Mouse (Mus musculus): ENCODE results near the gene Noa1.
A peak's percentile ranks its signal among the peaks of the same experiment; 100 is the strongest.

Noa1 gene

GRCm38 (mm10) chr5:77287901-77288300 lies 22.0 kb downstream of the Noa1 start:
- peak; percentile 21 for DNase-seq

GRCm38 (mm10) chr5:77286904-77287303 lies 23.0 kb downstream of the Noa1 start:
- DNase-seq: no peak

- no peak for DNase-seq
Observed at GRCm38 (mm10) chr5:77285685-77286084, 24.2 kb downstream of the Noa1 start.

GRCm38 (mm10) chr5:77282242-77282641 lies 27.6 kb downstream of the Noa1 start:
- no peak for DNase-seq

- no peak for DNase-seq
Observed at GRCm38 (mm10) chr5:77281518-77282174, 28.2 kb downstream of the Noa1 start.

- DNase-seq: no peak
Observed at GRCm38 (mm10) chr5:77277204-77277603, 32.7 kb downstream of the Noa1 start.

- DNase-seq: peak; percentile 49
Observed at GRCm38 (mm10) chr5:77275950-77276349, 33.9 kb downstream of the Noa1 start.

GRCm38 (mm10) chr5:77273151-77273550 lies 36.7 kb downstream of the Noa1 start:
- DNase-seq: no peak

- DNase-seq: no peak
Observed at GRCm38 (mm10) chr5:77269399-77269798, 40.5 kb downstream of the Noa1 start.

GRCm38 (mm10) chr5:77267957-77268624 lies 41.8 kb downstream of the Noa1 start:
- no peak for DNase-seq

- no peak for DNase-seq
Observed at GRCm38 (mm10) chr5:77267441-77267840, 42.4 kb downstream of the Noa1 start.

- peak; percentile 57 for DNase-seq
Observed at GRCm38 (mm10) chr5:77266886-77267401, 42.9 kb downstream of the Noa1 start.

- peak; percentile 78 for DNase-seq
Observed at GRCm38 (mm10) chr5:77266066-77266885, 43.6 kb downstream of the Noa1 start.

- DNase-seq: peak; percentile 80
Observed at GRCm38 (mm10) chr5:77265671-77266065, 44.2 kb downstream of the Noa1 start.

- DNase-seq: peak; percentile 91
Observed at GRCm38 (mm10) chr5:77265081-77265670, 44.7 kb downstream of the Noa1 start, which contains the start of gene Rest. Gene Rest, plus strand, starts transcription at chr5:77265491.

- DNase-seq: peak; percentile 27
Observed at GRCm38 (mm10) chr5:77262105-77262504, 47.8 kb downstream of the Noa1 start.

GRCm38 (mm10) chr5:77261137-77261536 lies 48.7 kb downstream of the Noa1 start:
- no peak for DNase-seq

- no peak for DNase-seq
Observed at GRCm38 (mm10) chr5:77260141-77260540, 49.7 kb downstream of the Noa1 start.

- DNase-seq: no peak
Observed at GRCm38 (mm10) chr5:77259315-77259714, 50.6 kb downstream of the Noa1 start.

- no peak for DNase-seq
Observed at GRCm38 (mm10) chr5:77257603-77258002, 52.3 kb downstream of the Noa1 start.

GRCm38 (mm10) chr5:77254402-77254801 lies 55.5 kb downstream of the Noa1 start:
- no peak for DNase-seq

- no peak for DNase-seq
Observed at GRCm38 (mm10) chr5:77253154-77253553, 56.7 kb downstream of the Noa1 start.

Data from embryo, embryonic 11 days (tissue).